Mouse (Mus musculus) adipocyte (in vitro differentiated cells): ENCODE data around the gene Ncbp3.

ENCODE experiments used
- DNase-seq: peaks from one replicate; pipeline ENCODE4 v3.0.0-alpha.2; 2016; ENCODE audit warnings: low spot score

Ncbp3 gene

DNA sequence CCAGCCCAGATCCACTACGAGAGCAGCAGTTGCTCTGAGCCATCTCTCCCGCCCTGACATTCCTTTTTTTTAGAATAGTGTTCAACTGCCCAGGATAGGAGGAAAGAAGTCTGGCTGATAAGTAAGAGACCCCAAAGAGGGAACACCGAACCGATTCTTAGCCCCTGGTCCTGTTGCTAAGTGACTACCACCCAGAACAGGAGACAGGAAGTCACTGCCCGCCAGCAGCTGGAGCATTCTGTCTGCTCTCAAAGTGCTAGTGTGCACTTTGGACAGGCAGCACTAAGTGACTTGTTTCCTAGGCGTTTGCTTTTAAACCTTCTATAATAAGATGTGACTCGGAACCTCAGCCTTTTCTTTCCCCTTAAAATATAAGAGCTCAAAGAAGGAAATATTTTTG lies 37.8 kb downstream of the Ncbp3 start:
- DNase-seq, result no peak

DNA sequence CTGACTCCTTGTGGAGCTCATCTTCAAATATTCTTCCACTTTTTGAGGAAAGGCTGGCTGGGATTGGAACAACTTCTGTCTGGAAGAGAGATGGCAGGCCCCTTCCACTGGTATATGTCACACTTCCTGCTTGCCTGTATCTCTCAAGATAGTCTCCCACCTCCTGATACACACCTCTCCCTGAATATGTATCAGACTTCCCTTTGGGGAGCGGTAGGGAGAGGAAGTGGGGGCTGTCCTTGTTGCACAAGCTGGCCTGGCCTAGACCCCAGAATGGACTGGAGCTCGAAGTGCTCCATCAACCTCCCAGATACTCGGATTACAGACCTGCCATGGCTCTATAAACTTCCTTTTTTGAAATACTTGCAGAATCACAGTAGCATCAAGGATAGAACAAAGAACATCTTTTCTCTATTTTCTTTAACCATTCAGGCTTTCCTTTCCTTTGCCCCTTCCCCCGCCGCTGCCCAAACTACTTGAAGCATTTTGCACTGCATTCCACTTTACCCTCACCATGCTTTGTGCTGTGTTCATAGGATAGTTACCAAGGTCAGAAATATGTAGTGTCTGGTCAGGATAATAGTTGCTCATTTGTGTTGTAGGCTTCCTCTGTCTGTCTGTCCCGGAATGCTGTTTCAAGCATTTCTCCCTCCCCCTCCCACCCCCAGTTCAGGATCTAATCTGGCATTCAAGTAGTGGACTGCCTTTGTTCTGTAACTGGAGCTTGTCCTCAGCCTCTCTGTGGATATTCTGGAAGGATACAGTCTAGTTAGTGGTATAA lies 40.3 kb downstream of the Ncbp3 start:
- no peak for DNase-seq

DNA sequence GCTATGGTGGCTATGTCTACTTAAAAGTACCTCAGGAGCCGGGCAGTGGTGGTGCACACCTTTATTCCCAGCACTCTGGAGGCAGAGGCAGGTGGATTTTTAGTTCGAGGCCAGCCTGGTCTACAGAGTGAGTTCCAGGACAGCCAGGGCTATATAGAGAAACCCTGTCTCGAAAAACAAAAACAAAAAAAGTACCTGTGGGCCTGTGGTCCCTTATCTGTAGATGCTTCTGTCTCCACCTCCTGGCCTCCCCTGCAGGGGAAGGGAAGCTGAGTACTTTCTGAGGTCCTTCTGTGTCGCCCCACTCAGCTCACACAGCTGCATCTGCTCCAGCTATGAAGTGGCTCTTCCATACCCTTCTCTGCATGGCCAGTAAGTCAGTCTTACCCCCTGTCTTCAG lies 42.7 kb downstream of the Ncbp3 start, which contains the start of gene Itgae:
Gene Itgae, plus strand, starts transcription at position 301 of the 400 bp plus-strand sequence.
- no peak for DNase-seq

- DNase-seq, result no peak
These were observed 43.2 kb downstream of the Ncbp3 start for GRCm38 (mm10) chr11:73090826-73091225.

GRCm38 (mm10) chr11:73092057-73092456 lies 44.5 kb downstream of the Ncbp3 start:
- DNase-seq, result no peak

DNA sequence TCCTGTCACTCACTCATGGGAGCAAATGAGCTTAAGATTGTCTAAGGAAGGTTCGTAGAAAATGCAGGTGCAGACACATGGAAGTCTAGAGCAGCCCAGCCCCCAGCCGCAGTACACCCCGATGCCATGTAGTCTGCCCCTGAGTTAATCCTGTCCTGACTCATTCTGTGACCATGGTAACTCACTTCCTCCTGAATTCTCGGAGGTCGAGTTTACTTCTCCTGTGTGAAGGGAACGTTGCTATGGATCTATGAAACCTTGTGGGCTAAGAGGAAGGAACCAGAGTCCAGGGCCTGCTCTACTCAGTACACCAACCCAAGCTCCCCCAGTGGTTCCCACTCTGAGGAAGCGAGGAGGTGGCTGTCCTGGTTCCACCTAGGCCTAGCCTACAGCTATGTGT lies 45.3 kb downstream of the Ncbp3 start:
- no peak for DNase-seq

GRCm38 (mm10) chr11:73094231-73094995 lies 46.8 kb downstream of the Ncbp3 start:
- DNase-seq, result no peak

DNA sequence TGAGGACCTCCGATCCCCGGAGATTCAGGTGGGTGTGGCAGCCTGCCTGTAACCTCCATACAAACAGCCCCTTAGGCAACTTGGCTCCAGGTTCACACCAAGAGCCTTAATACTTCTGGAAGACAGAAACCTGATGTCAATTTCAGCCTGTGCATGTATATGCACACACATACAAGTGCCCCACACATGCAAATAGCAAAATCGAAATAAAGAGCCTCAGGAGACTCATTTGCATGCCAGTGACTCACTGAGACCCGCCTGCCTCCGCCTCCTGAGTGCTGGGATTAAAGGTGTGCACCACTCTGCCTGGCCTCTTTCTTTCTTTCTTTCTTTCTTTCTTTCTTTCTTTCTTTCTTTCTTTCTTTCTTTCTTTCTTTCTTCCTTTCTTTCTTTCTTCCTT lies 51.3 kb downstream of the Ncbp3 start:
- DNase-seq, result no peak

DNA sequence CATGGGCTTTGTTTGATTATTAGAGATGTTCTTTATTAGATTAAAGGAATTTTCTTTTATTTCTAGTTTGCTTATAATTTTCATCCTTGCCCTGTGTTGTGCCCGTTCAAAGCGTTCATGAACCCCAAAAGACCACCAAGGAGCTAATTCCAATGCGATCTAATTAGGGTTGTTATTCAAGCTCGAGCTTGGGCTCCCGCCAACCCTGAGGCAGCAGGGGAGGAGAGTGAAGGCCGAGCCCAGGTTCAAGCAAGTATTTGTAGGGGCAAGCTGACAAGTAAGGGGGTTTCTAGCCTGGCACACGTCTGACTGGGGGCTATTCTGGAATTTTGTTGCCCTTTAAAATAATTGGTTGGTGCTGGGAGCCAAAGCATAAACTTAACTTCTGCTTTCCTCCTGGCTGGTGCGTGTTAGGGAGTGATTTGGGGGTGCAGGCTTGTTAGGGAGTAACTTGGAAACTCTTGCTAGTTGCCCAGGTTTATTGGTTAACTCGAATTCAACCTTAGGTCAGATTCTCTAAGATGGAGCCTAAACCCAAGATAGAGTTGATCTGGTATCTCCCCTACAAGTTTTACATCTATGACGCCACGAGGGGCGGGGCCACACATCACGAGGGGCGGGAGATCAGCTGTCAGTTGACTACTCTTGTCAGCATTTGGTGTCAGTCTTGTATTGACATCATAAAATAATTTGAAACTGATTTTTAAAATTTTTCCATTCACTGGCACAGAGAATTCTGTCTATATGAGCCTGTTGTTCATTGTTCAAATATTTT lies 52.6 kb downstream of the Ncbp3 start:
- no peak for DNase-seq

DNA sequence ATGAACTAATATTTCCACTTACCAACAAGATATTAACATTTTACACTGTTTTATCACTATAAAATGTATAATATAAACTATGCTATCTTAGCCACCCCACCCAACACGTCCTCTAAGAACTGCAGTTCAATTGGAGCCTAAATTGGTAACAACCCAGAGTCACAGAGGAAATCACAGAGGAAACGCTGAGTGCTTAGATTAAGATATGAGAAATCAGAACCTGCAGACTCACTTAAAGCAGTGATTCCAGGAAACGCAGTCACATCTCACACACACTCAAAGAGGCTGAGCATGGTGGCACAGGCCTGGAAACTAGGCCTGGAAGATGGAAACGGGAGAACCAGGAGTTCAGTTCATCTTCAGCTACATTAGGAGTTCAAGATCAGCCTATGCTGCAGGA lies 53.7 kb downstream of the Ncbp3 start:
- no peak for DNase-seq

DNA sequence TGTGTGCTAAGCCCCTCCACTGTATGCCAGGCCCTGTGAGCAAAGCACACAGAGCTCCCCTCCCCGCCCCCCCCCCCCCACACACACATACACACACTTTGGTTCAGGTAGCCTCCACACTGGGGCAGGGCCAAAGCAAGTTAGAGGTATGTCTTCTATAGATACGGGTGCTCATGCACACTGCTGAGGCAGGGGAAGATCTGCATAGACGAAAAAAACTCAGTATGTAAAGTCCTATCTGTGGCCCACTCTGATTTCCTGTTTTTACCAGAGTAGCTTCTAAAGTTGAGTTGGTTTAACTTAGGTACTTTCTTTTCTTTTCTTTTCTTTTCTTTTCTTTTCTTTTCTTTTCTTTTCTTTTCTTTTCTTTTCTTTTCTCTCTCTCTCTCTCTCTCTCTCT lies 57.7 kb downstream of the Ncbp3 start:
- DNase-seq, result no peak

DNA sequence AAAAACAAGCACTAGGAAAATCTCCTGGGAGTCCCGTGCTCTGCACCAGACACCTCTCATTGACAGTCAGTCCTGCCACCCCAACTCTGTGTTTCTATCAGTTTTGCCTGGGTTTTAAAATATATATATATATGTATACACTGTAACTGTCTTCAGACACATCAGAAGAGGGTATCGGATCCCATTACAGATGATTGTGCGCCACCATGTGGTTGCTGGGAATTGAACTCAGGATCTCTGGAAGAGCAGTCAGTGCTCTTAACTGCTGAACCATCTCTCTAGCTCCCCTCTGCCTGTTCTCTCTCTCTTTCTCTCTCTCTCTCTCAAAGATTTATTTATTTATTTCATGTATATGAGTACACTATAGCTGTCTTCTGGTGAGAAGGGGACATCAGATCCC lies 59.8 kb downstream of the Ncbp3 start:
- DNase-seq, result peak; percentile 32

- DNase-seq, result peak; percentile 94
These were observed 60.8 kb downstream of the Ncbp3 start for GRCm38 (mm10) chr11:73108195-73108897.

DNA sequence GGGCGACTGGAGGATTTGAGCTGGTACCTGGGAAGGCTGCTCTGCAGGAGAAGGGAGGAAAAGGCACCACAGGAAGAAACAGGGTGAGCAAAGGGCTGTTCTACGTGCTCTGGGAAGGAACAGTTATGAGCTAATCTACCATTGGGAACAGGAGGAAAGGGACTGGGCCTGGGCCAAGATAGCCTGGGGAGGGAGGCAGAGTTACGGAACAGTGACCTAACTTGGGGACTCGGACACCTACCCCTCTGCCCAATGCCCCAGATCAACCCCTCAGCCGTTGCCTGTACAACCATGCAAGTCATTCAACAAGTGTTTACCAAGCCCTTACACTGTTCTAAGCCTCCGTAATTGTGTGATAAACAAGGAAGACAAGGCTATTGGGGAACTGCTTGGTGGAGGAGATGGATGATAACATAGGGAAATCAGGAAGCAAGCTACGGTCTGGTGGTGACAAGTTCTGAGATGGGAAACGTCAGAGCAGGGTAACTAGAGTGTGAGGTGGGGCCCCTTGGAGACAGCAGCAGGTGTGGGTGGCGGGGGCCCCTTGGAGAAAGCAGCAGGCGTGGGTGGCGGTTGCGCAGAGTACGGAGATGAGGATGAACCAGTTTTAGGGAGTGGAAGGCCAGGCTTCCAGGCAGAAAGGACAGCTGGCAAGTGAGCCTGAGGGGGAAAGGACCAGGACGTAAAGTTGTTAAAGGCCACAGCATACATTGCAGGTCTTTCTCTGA lies 61.5 kb downstream of the Ncbp3 start:
- DNase-seq, result peak; percentile 92

- DNase-seq, result peak; percentile 15
These were observed 62.4 kb downstream of the Ncbp3 start for GRCm38 (mm10) chr11:73109941-73110340.

GRCm38 (mm10) chr11:73111414-73111813 lies 63.8 kb downstream of the Ncbp3 start:
- no peak for DNase-seq

DNA sequence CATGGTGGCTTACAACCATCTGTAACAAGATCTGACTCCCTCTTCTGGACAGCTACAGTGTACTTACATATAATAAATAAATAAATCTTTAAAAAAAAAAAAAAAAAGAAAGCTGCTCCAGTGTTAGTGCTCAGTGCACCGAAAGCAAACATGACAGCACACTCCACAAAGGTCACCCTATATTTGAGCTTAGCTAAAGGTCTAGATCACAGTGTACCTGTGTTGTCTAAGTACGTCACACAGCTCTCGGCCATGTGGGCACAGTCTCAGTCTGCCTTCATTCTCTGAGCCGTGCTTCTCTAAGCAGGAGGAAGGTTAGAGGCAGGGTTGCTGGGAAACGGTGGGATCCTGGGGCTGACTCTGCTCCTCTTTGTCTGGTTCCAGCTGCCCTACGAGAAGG lies 78.9 kb downstream of the Ncbp3 start:
- DNase-seq, result no peak

GRCm38 (mm10) chr11:73131020-73131419 lies 83.4 kb downstream of the Ncbp3 start:
- DNase-seq, result peak; percentile 24

- DNase-seq, result no peak
These were observed 85.4 kb downstream of the Ncbp3 start for GRCm38 (mm10) chr11:73132999-73133398.

DNA sequence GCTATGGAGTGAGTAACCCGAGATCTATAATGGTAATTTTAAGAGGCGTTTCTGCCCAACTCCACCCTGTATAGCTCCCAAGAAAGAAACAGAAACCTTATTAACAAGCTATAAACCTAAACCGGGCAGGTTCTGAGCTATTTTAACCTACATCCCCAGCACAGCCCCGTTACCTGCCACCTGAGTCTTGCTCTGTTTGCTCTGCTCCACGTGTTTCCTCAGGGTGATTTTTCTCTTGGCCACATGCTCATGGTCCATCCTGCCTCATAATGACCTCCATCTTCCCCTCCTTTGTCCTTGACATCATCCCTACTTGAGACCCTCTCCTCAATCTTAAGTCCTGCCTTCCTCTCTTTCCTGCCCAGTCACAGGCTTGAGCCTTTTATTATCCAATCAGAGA lies 86.6 kb downstream of the Ncbp3 start:
- no peak for DNase-seq

GRCm38 (mm10) chr11:73136587-73136986 lies 89.0 kb downstream of the Ncbp3 start:
- DNase-seq, result no peak
